Mouse (Mus musculus): ENCODE results near the gene Tmem43.

- TF ChIP-seq CTCF (IDR thresholded peaks at IDR 0.05; ENCODE audit: borderline replicate concordance, control insufficient read depth, extremely low read depth, insufficient read depth, low read length, poor library complexity) (no peak), POLR2A (IDR thresholded peaks at IDR 0.05; ENCODE audit: control insufficient read depth, extremely low read depth, insufficient read depth, low read length, poor library complexity) (no peak)
Observed at GRCm38 (mm10) chr6:91441145-91441662, 32.3 kb upstream of the Tmem43 start.

All from thymus, adult 2 months (tissue).